10 mouse cellular contexts compared by ENCODE assay signal in genomic region chr8:40186715-40187583, GRCm38 (mm10).
A peak's percentile ranks its signal among the peaks of the same experiment; 100 is the strongest.
DNase-seq lines count a peak whose midpoint lies in the region; ATAC-seq and TF ChIP-seq lines count a peak whose summit lies in the region.
"Had no signal": no experiment of that assay in that cellular context is flagged by ENCODE, and none has a peak within 500 bp of the region (broad histone marks: within the 10 kb centered on the region; RNA-seq: fewer than 3 reads in every experiment).

No protein-coding gene starts in this region.

- no peak for TF ChIP-seq CTCF in kidney, postnatal 0 days (IDR thresholded peaks at IDR 0.05; ENCODE audit: low read depth)
- TF ChIP-seq CTCF in midbrain, postnatal 0 days (IDR thresholded peaks at IDR 0.05): no peak

- H3K4me1 ChIP-seq in kidney, postnatal 0 days (replicated peaks; ENCODE audit: insufficient read depth, low read length): no peaks in the 10 kb centered on the region
- H3K4me1 ChIP-seq in hindbrain, embryonic 12.5 days: no peaks in the 10 kb centered on the region
- no peaks in the 10 kb centered on the region for H3K4me1 ChIP-seq in midbrain, postnatal 0 days (ENCODE audit: insufficient read depth, low read length)
- H3K4me1 ChIP-seq: liver, embryonic 12.5 days had no signal

- no peak overlapping the region for H3K9ac ChIP-seq in kidney, postnatal 0 days (ENCODE audit: low read depth, low read length)
- 0 out of 2 replicates have a peak overlapping the region, but pooled peaks have one; percentile 32 for H3K9ac ChIP-seq in hindbrain, embryonic 12.5 days
- no peak overlapping the region for H3K9ac ChIP-seq in midbrain, postnatal 0 days (replicated peaks; ENCODE audit: low read length, poor library complexity, severe bottlenecking)
- H3K9ac ChIP-seq: liver, embryonic 12.5 days had no signal

- no peak overlapping the region for H3K27ac ChIP-seq in kidney, postnatal 0 days
- H3K27ac ChIP-seq in hindbrain, embryonic 12.5 days: no peak overlapping the region
- no peak overlapping the region for H3K27ac ChIP-seq in midbrain, postnatal 0 days (ENCODE audit: low read depth, low read length)
- H3K27ac ChIP-seq: liver, embryonic 12.5 days had no signal

- no peak for DNase-seq in kidney, postnatal 0 days (ENCODE audit: low spot score)
- DNase-seq in kidney, postnatal 25 days: no peak
- DNase-seq in embryo, embryonic 11 days: peak; percentile 9
- peak; percentile 2 for DNase-seq in midbrain, postnatal 0 days (ENCODE audit: low spot score)
- no peak for DNase-seq in thymus, postnatal 4 days
- DNase-seq: thymus, postnatal 25 days had no signal

- H3K4me3 ChIP-seq in kidney, postnatal 0 days (replicated peaks; ENCODE audit: low read depth, low read length): no peak overlapping the region
- peak overlapping the region; percentile 23 for H3K4me3 ChIP-seq in hindbrain, embryonic 12.5 days
- H3K4me3 ChIP-seq in midbrain, postnatal 0 days (ENCODE audit: low read depth, low read length): peak overlapping the region; percentile 27
- H3K4me3 ChIP-seq: liver, embryonic 12.5 days had no signal

- peak overlapping the region; percentile 25 for H3K4me2 ChIP-seq in kidney, postnatal 0 days (ENCODE audit: low read length)
- peak overlapping the region; percentile 55 for H3K4me2 ChIP-seq in hindbrain, embryonic 12.5 days (replicated peaks)
- H3K4me2 ChIP-seq in midbrain, postnatal 0 days (ENCODE audit: low read depth, low read length, poor library complexity, severe bottlenecking): peak overlapping the region; percentile 49
- H3K4me2 ChIP-seq: liver, embryonic 12.5 days had no signal

- no peaks in the 10 kb centered on the region for H3K27me3 ChIP-seq in kidney, postnatal 0 days (ENCODE audit: insufficient read depth, low read length)
- H3K27me3 ChIP-seq in hindbrain, embryonic 12.5 days: no peaks in the 10 kb centered on the region
- no peaks in the 10 kb centered on the region for H3K27me3 ChIP-seq in midbrain, postnatal 0 days (ENCODE audit: insufficient read depth, low read length)
- H3K27me3 ChIP-seq: liver, embryonic 12.5 days had no signal

- H3K36me3 ChIP-seq in kidney, postnatal 0 days (ENCODE audit: insufficient read depth, low read length): no peaks in the 10 kb centered on the region
- H3K36me3 ChIP-seq in hindbrain, embryonic 12.5 days: no peaks in the 10 kb centered on the region
- H3K36me3 ChIP-seq in midbrain, postnatal 0 days (ENCODE audit: insufficient read depth, low read length): no peaks in the 10 kb centered on the region
- H3K36me3 ChIP-seq: liver, embryonic 12.5 days had no signal

- ATAC-seq in kidney, postnatal 0 days (replicated peaks; ENCODE audit: low FRiP score, low read depth): no peak
- ATAC-seq in hindbrain, embryonic 12.5 days (ENCODE audit: low FRiP score): peak; percentile 87
- peak; percentile 27; the same call in 1 of the 2 replicates for ATAC-seq in midbrain, postnatal 0 days (ENCODE audit: low FRiP score)
- no peak for ATAC-seq in CD4-positive, CD25-positive, alpha-beta regulatory T cell, adult 4 months
- no peak for ATAC-seq in inflammation-experienced regulatory T-cells, adult 6 months
- ATAC-seq: liver, embryonic 12.5 days had no signal

- 41% methylated on average over 16 of the region's 17 CpGs for WGBS in kidney, postnatal 0 days
- 23% methylated on average over 16 of the region's 17 CpGs for WGBS in hindbrain, embryonic 12.5 days
- WGBS in midbrain, postnatal 0 days: 35% methylated on average over 17 of the region's 17 CpGs

- no peaks in the 10 kb centered on the region for H3K9me3 ChIP-seq in kidney, postnatal 0 days (replicated peaks; ENCODE audit: low read length)
- no peaks in the 10 kb centered on the region for H3K9me3 ChIP-seq in hindbrain, embryonic 12.5 days (replicated peaks)
- no peaks in the 10 kb centered on the region for H3K9me3 ChIP-seq in midbrain, postnatal 0 days (ENCODE audit: low read length)
- H3K9me3 ChIP-seq: liver, embryonic 12.5 days had no signal

Comparison
In these comparisons a context has a peak if more than half of its experiments do, and no peak if none do; other contexts are left out.
1. ATAC-seq: peak in hindbrain, embryonic 12.5 days (single experiment) and midbrain, postnatal 0 days (single experiment); none in kidney, postnatal 0 days (single experiment), CD4-positive, CD25-positive, alpha-beta regulatory T cell, adult 4 months (single experiment) and inflammation-experienced regulatory T-cells, adult 6 months (single experiment).
2. DNase-seq: peak in embryo, embryonic 11 days (single experiment) and midbrain, postnatal 0 days (single experiment); none in kidney, postnatal 0 days (single experiment), kidney, postnatal 25 days (0 of 2) and thymus, postnatal 4 days (single experiment).
3. Peak in every context shown above with its lines, with median percentiles within 50 percentile points of each other: H3K4me2 ChIP-seq.